Mouse (Mus musculus) T-helper 2 cell (primary cell): ENCODE results near the gene Sh2d3c.

Source experiments
- in situ Hi-C: fragments of 300-600 bp; cut with MboI, MseI; formaldehyde crosslinking; loops from one replicate; pipeline ENCODE4 v1.15.1; 2025; ENCODE audit warnings: high pct_unique_total_duplicates

The Sh2d3c gene

DNA sequence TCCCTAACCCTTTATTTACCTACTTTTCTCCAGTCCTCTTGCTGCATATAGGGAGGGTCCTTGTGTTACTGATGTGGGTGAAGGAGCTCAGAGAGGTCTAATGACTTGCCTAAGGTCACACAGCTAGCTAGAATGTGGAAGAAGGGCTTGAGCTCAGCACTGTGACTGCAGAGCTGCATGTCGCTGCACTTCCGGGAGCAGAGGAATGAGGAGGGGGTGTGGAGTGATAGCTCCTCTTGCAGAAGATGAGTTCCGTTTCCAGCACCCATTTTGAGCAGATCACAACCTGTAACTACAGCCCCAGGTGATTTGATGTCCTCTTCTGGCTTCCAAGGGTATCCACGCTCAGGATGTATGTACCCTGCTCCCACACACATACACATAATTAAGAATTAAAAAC is 3.3 kb downstream of the Sh2d3c start:
- in situ Hi-C loops, result no loop called here

DNA sequence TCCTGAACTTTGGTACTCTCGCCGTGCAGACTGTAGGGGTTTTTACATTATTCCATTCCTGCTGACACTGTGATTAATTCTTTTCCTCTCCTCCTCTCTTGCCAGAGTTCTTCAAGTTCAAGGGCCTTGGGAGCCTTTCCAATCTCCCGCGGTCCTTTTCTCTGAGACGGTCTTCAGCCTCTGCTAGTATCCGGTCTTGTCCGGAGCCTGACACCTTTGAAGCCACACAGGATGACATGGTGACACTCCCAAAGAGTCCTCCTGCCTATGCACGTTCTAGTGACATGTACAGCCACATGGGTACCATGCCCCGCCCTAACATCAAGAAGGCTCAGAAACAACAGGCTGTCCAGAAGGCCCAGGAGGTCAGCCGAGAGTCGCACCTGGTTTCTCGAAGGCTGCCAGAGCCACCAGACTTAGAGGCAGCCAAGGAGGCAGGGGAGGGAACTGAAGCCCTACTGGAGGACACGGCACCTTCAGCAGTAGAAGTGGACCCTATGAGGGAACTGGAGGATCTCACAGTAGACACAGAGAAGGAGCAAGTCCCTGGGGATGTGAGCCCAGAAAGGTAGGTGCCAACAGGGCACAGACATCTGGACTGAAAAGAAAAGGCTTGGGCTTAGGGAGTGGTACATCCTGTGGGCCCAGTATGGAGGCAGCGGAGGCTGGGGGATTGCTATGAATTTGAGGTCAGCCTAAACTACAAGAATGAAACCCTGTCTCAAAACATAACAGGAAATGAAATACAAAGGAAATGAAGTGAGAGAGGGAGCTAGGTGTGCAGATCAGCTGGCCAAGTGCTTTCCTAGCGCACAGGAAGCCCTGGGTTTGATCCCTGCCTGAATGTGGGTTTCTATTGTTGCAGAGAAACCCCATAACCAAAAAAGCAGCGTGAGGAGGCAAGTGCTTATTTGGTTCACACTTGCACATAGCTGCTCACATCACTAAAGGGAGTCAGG is 4.3 kb downstream of the Sh2d3c start:
- in situ Hi-C loops, result no loop called here

DNA sequence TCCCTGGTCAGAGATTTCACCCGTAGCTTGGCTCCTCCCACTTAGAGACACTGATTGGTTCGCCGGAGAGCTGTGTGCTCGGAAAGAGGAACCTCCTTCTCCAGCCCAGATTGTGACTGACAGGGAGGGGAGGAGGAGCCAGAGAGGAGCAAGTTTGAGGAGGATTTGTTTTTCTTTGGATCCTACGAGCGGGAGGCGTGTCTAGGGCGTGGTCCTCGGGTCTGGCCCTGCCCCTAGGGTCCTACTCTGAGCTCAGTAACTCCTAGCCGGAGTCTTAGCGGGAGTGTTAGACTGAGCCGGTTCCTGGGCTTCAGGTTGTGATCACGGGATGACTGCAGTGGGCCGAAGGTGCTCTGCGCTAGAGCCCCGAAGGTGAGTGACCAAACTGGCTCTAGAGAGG is 6.6 kb downstream of the Sh2d3c start:
- in situ Hi-C loops, result no loop called here

DNA sequence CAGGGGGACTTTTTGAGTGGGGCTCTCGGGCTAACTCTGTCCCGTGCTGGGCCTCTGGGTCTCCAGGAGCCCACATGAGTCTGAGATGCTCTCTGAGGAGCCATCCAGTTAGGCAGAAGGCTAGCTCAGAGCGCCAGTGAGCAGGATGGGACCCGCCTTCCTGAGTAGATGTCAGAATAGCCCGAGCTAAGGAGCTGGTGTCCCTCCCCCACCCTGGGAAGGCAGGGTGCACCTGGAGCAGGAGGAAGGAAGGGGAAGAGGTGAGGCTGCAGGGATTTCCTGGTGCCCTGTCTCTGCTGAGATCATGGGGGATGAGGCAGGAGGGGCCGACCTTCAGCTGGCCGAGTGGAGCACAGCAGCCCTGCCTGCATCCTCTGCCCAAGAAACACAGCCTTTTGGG is 7.6 kb downstream of the Sh2d3c start:
- in situ Hi-C loops, result no loop called here

DNA sequence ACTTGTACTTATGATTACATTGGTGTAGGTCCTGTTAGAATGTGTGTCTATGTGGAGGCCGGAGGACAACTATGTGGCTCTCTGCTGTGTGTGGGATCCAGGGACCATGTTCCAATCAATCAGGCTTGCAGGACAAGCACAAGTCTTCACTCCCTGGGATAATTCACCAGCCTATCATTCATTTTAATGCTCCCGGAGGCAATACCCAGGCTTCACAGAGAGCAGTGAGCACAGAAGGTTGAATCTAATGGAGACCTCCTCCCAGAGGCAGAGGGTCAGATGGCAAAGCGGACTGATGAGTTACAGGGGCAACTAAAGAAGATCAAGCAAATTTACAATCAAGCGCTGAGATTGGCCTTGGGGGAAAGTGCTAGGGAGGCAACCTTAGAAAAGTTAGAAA is 8.7 kb downstream of the Sh2d3c start:
- in situ Hi-C loops, result no loop called here

DNA sequence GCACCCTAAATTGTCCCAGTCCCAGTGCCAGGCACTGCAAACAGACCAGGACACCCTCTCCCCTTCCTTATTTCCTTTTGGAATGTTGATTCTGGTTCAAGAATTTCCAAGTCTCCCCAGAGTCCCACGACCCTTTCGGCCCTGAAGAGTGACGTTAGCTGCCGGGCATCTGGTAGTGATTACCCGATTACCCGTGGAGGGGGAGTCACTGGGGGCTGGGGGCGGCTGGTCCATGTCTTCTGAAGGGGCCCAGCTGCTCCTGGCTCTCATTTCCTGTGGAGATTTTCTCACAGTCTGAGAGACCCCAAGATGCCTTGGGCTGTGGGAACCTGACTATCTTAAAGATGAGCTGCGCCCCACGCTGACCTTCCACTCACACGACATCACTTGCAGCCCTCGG is 10.0 kb downstream of the Sh2d3c start:
- in situ Hi-C loops, result no loop called here

DNA sequence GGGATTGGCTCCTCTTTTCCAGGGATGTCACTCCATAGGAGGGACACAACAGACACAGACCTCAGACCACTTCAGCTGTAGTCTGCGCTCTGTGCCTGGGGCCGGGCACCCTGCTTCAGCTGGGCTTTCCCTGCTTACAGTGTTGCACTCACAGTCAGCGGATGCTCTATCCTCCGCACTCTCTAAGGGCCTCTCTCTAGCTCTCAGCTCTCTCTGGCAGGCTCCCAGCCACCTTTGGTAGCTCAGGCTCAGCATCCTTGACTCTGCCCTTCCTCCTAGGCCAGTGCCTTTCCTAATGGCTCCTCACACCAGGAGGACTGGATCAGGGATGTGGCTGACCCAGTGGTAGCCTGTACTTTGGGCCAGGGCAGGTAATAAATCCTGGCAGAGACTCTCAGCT is 11.1 kb downstream of the Sh2d3c start:
- in situ Hi-C loops, result no loop called here

DNA sequence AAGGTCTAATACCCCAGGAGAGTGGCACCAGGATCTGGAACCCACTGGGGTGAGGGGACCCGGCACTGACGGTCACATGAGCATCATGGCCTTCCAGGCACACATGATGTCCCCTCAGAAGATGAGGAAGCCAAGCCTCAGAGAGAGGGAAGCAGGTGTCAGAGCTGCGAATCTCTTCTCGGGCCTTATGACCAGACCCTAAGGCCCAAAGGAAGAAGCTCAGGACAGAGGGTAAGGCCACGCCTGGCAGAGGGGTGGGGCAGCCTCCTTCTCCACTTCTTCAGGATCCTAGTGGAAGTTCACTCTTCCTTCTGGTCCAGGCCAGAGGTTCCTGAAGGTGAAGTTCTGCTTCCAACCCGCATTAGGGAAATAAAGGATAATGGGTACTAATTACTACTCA is 11.8 kb downstream of the Sh2d3c start:
- in situ Hi-C loops, result no loop called here

DNA sequence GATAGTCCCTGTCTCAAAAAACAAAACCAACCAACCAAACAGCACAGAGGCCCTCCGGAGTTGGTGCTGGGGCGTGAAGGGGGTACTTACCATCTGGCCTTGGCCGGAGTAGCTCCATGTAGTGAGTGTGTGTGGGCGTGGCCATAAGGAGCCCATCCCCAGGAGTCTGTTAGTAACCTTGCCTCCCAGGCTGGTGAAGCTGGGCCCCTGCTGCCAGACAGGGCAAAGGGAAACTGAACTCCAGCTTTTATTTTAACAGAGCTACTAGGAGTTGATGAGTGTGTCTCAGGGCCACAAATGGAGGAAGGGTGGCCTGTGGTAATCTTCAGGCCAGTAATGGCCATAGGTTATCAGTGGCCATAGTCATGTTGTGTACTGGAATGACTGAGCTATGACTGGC is 13.6 kb downstream of the Sh2d3c start:
- in situ Hi-C loops, result no loop called here

DNA sequence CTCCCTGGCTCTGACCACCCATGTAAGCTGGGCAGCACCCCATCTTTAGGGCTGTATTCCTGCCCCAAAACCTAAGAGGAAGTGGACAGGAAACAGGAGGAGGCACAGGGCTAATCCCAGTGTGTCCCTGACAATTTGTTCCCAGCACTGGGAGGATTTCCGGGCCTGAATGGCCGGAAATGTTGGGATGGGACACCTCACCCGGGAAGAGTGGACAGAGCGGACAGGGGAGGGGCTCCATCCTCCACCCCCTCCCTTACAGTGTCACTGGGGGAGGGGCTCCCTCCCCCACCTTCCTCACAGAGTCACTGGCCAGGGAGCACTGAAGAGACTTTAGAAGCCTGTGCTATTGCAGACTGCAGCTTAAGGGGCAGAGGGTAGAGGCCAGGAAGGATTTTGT is 14.1 kb downstream of the Sh2d3c start:
- in situ Hi-C loops, result no loop called here

DNA sequence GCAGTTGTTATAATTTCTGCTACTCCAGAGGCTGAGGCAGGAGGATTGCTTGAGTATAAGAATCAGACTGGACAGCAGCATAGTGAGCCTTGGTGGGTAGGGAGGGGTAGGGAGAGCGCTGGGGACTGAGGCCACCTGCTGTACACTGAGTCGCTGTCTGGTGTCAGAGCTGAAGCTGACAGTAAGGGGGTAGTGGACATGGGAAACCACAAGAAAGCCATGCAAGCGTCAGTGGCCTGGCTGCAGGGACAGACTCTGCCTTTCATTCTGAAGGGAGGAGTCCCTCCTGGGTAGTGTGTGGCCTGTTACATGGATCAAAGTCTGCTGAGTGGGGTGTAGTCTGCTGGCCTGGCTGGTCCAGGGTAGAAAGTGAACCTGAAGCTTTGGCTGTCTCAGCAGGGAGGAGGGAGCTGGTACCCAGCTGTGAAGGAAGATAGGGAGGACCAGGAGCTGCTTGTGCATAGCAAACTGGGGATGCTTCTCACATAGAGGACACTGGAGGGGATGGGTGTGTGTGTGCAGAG is 15.5 kb downstream of the Sh2d3c start:
- in situ Hi-C loops, result no loop called here

DNA sequence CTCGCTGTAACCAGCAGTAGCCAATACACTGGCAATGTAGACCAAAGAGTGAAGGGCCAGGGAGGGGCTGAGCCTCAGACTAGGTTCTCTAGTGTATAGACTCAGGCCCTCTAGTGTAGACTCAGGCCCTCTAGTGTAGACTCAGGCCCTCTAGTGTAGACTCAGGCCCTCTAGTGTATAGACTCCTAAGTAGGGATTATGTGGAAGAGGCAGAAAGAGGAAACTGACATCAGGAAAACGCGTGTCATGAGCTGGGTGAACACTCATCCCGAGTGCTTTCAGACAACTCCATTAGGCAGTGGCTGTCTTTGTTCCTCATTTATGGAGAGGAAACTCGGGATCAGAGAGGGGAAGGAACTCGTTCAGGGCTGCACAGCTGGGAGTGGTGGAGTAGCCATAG is 16.2 kb downstream of the Sh2d3c start:
- in situ Hi-C loops, result no loop called here

DNA sequence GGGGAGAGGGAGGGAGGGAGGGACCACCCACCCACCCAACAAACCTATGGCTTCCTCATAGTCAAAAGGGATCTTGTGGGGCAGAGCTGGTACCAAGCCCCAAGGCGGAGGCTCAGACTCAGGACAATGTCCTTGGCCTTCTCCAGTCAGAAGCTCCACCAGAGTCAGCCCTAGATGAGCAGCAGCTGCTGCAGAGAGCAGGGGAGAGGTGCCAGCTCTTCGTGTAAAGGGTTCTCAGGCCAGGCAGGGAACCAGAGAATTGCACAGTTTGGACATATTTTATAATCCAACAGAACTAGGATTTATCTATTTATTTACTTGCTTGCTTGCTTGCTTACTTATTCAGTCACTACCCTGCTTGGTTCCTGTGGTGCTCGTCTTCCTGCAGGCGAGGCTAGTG is 18.5 kb downstream of the Sh2d3c start:
- in situ Hi-C loops, result no loop called here

DNA sequence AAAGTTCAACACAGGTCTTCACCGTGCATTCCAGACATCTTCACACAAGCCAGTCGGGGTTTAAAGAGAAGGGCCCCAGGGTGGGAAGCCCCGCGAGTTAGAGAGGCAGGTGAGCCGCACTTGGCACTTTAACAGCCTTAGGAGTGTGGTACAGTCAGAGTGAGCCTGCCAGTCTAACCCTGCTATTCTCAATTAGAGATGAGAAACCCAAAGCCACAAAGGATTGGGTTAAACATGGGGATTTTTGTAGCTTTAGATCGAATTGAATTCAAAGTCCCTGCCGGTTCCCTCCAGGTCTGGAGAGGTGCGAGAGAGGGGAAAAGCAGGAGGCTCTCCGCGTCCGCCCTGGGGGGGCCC is 20.0 kb downstream of the Sh2d3c start, which contains the start of gene 6330409D20Rik:
Gene 6330409D20Rik, minus strand, starts transcription at position 101 of the 357 bp plus-strand sequence.
- in situ Hi-C loops, result no loop called here

DNA sequence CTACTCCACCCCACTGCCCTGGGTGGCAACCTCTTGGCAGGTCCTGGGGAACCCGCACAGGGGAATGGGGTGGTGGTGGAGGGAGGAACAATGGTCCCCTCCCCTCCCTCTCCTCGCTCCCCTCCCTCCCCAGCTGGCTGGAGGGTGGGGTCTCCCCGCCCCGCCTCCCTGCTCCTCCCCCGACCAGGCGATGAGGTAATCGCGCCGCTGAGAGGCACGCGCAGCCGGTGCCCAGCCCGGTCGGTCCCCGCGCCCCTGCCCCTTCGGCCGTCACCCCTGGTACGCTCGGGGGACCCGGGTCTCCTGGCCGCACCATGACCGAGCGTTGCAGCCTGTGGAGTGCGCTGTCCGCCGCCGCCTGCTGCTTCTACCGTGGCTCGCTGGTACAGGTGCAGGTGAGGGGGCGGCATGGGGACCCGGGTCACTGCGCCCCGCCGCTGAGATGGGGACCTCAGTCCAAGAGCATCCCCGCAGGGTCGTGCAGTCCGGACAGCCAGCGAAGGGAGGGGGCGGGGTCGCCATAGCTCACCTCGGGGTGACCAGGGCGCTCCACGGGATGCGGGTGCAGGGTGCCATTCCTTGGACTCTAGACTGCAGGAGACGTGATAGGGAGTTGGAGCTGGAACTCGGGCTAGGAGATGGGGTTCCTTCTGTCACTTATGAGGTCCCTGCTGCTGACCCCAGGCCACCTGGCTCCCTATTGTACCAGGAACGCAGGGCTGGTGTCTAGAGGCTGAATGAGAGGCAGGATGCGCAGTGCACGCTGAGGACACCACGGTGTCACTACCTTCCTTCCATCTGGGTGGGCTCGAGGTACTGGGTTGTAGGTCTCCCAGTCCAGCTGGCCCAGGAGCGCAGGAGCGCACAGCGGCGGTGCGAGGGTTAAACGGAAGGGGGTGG is 20.7 kb downstream of the Sh2d3c start:
- in situ Hi-C loops, result no loop called here

DNA sequence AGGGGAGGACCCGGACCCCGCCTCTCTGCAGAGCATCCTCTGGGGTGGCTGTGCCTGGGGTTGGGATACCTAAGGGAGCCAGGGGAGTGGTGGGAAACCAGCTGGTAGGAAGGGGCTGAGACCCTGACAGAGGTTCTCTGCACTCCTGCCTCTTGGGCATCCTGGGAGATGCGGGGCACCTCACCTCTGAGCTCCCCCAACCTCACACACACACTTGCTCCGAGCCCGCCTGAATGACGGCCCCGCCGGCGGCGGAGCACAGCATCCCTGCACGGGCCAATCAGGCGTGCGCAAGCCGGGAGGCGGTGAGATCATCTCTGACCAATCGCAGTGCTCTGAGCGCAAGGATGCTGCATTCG is 21.3 kb downstream of the Sh2d3c start:
- in situ Hi-C loops, result no loop called here

DNA sequence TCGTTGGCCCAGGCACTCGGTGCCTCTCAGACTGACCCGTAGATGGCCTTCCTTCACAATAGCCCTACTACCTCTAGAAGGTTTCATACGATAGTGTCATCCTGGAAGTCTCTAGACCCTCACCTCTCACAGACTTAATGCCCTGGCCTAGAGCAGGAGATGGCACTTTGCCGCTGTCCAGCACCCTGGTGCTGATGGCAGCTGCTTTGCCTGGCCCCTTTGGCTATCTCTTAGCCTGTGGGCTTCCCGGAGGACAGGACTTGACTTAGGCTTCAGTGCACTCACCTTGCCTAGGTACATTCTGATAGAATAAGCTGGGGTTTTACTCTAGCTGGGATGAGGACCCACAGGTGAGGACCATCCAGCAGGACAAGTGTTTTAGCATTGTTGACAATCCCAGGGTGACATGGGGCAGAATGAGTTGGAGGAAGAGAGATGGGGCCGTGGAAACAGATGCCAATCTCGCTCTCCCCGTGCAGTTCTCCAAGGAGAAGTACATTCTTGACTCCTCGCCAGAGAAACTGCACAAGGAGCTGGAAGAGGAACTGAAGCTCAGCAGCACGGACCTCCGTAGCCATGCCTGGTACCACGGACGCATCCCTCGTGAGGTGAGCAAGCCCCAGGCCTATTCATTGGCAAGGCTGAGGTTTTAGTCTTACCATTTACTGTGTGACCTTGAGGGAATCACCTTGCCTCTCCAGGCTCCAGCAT is 23.6 kb downstream of the Sh2d3c start:
- in situ Hi-C loops, result no loop called here

DNA sequence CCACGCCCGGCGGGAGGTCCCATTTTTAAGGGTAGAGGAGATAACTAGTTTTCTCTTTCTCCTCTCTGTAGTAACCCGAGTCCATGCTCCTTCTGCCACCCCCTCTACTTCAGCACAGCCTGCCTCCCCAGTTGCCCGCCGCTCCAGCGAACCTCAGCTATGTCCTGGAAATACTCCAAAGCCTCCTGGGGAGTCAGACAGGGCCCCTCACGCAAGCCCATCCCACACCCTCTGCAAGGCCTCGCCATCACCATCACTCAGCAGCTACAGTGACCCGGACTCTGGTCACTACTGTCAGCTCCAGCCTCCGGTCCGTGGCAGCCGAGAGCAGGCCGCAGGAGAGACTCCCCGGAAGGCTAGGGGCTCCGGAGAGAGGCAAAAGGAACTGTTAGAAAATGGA is 28.2 kb downstream of the Sh2d3c start:
- in situ Hi-C loops, result no loop called here

DNA sequence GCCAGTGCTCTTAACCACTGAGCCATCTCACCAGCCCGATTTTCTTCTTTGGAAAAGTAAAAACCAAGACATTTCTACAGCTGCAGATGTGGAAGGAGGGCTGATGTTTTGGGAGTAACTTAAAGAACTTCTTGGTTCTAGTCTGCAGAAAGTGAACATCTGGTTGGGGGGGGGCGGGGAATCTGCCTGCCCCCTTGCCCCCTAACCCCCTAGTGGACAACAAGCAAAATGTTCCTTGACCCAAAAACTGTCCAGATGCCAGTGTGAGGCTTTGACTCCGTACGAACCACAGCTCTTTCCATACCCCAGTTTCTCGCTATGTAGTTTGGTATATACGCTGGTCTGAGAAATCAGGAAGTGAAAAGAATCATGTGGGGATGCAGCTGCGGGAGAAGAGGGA is 29.3 kb downstream of the Sh2d3c start:
- in situ Hi-C loops, result no loop called here

DNA sequence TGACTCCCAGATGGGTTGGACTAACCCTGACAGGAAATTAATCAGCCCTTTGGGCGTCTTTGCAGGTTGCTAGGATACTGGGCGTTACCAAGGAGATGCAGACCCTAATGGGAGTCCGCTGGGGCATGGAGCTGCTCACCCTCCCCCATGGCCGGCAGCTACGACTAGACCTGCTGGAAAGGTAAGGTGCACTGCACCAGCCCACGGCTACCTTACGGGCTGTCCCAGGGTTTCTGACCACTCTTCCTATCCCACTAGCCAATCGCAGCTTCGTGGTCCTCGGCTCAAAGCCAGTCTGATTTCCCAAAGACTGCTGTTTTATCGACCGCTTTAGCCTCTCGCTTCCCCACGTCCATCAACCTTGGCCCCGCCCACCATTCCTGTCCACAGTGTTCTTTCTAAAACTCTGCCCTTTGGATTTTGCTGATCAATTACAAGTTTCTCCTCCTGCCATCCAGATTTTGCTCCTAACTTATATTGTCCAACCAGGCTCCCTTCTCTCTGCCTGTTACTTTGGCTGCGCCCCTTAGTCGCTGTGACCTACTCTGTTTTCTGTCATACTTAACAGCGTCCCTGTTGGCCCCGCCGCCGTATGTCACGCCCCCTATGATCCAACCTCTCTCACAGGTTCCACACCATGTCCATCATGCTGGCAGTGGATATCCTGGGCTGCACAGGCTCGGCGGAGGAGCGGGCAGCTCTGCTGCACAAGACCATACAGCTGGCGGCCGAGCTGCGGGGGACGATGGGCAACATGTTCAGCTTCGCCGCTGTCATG is 30.2 kb downstream of the Sh2d3c start:
- in situ Hi-C loops, result no loop called here

DNA sequence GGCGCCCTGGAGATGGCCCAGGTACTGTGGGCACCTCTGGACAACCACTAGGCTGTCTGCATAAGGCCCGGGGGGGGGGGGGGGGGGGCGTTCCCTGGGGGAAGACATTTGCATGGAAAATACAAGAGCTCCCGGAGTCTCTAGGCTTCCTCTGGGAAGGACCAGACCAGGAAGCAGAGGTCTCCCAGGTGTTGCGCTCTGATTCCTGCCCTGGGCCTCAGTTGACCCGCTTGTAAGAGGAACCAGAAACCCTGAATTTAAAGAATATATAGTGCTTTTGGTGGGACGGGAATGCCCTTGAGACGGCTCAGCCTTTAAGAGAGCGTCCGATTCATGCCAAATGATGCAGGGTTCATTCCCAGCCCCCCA is 30.8 kb downstream of the Sh2d3c start:
- in situ Hi-C loops, result no loop called here
